Mouse (Mus musculus): ENCODE measurements at regions not wholly inside any gene's neighbourhood (a gene's known extent, or its start where the extent isn't known, plus 50 kb on each side); places are given as distances from the start of the nearest gene placed in this dataset.
"Not testable (repeated sequence)": the region's sequence is repeated elsewhere in the genome, so short reads cannot be mapped to it uniquely, and the experiment has no call there.

DNA sequence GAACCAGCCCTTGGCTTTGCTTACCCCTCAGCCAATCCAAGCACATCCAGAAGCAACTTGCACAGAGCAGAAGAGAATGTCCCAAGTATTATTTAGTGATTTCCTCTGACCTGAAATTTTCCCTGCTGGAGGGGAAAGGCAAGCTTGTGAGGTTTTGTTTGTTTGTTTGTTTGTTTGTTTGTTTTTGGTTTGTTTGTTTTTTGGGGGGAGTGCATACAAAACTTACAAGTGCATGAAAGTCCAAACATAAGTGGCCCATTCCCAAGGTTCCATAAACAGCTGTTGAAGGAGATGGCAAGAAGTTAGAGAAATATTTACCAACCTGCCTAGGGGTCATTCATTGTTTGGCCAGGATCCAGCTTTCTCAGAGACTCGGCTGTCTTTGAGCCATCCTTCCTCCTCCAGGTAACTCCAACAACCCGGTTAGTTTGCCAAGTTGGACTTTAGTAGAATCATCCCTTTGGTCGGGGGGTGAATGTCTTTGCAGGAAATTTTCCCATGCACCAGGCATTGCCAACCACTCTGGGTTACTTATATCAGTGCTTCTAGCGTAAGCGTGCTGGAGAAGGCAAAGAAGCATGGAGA lies 175.3 kb downstream of the Ifng start:
- ATAC-seq (replicated peaks in 1 of 2; ENCODE audit: insufficient read depth in 1 of 2, low FRiP score in 2 of 2, low TSS enrichment in 1 of 2, low read depth in 1 of 2, poor library complexity in 2 of 2, severe bottlenecking in 2 of 2) = no peak

DNA sequence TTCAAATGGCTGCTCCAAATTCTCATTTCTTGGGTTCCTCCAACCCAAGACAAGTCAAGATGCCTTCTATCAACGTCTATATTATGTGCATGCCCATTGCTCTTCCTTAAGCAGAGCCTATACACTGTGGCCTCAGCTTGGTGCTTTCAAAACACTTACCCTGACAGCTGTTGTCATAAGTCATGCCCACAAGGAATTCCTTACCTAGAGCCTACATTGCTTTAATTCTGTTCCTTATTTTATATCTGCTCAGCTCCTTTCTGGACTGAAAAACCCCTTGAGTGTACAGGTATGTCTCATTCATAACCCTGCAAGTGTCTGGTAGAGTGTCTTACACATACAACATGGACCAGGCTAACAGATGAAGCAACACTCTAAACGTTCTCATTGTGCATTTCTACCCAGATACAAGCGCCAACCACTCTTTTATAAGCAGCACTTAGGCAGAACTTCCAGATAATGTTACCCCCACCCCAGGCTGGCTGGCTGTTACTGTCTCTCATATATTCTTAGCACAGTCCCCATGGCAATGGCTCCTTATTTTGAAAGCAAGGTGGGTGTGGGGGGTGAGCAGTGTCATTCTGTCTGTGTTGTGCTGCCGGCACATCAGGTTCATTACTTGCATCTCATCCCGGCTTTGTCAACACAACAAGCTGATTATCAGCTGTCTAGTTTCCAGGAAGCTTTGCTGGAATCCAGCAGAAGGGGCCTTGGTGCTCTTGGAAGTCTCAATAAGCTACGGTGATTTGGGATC lies 176.6 kb downstream of the Ifng start:
- no peak for ATAC-seq (replicated peaks in 1 of 2; ENCODE audit: insufficient read depth in 1 of 2, low FRiP score in 2 of 2, low TSS enrichment in 1 of 2, low read depth in 1 of 2, poor library complexity in 2 of 2, severe bottlenecking in 2 of 2)

DNA sequence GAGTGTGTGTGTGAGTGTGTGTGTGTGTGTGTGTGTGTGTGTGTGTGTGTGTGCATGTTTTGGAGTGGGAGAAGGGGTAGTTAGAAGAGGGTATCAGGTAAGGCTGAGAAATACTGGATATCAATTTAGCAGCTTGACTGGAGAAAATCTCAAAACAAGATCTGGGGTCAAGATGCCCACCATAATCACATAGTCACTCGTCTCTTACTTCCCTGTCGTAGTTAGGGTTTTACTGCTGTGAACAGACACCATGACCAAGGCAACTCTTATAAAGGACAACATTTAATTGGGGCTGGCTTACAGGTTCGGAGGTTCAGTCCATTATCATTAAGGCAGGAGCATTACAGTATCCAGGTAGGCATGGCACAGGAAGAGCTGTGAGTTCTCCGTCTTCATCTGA lies 177.4 kb downstream of the Ifng start:
- ATAC-seq (replicated peaks in 1 of 2; ENCODE audit: insufficient read depth in 1 of 2, low FRiP score in 2 of 2, low TSS enrichment in 1 of 2, low read depth in 1 of 2, poor library complexity in 2 of 2, severe bottlenecking in 2 of 2) = not testable (repeated sequence)

DNA sequence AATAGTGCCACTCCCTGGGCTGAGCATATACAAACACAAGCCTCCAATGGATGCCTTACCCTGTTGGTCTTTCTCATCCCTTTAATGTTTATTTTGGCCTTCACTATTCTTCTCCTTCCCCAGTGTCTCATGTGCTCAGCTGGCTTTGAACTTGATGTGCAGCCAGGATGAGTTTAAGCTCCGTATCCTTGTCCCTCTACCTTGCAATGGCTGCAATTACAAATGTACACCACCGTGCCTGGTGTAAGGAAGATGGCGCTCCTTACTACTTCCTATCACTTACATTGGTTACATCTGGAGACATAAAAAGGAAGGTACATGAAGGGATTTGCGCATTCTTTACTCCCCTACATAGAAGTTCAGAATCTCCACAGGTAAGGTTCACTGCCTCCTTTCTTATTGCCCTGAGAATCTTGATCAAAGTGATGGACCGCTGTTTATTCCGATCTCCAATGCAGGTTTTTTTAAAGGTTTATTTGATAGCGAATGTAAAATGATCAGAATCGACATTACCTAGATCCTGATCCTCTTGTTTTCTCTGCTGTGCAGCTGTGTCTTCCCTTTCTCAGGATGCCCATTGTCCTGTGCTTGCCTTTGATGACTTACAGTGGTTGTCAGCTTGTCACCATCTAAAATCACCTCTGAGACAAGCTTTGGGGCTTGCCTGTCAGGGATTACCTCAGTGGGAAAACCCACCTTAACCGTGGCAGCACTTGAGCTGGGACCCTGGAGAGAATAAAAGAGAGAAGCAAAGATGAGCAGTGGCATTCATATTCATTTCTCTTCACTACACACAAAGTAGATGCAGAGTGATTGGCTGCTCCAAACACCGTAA lies 178.1 kb downstream of the Ifng start:
- ATAC-seq (replicated peaks in 1 of 2; ENCODE audit: insufficient read depth in 1 of 2, low FRiP score in 2 of 2, low TSS enrichment in 1 of 2, low read depth in 1 of 2, poor library complexity in 2 of 2, severe bottlenecking in 2 of 2) = no peak

DNA sequence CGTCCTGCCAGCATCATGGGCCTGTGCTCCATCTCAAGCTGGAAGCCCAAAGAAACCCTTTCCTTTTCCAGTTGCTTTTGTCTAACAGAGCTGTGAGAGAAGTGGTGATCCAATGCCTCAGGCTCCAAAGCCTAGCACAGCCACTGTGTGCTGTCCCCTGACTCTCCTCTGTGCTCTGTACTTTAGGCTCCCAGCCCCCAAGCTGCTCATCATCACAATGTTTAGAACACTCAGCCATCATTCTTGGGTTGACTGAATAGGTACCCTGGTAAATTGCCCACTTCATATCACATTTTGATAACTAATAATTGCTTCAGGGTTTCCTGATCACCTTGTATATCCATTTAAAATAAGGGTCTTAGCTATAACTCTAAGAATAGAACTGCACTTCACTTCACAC lies 178.8 kb downstream of the Ifng start:
- ATAC-seq (replicated peaks in 1 of 2; ENCODE audit: insufficient read depth in 1 of 2, low FRiP score in 2 of 2, low TSS enrichment in 1 of 2, low read depth in 1 of 2, poor library complexity in 2 of 2, severe bottlenecking in 2 of 2) = no peak

DNA sequence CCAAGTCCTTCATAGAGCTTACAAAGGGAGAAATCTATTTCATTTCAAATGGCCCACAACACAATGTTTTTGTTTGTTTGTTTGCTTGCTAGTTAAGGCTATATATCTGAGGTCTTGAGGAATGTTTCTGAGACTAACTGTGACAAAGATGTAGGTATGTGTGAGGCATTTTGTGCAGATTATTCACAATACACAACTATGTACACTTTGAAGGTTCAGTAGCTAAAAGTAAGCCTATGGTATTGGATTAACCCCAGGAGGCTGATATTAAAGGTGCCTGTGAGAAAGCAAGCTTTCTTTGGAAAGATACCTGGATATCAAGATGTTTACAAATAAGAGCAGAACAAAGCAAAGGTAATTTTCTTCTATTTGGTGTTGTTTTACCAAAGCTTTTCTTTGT lies 179.8 kb downstream of the Ifng start:
- no peak for ATAC-seq (replicated peaks in 1 of 2; ENCODE audit: insufficient read depth in 1 of 2, low FRiP score in 2 of 2, low TSS enrichment in 1 of 2, low read depth in 1 of 2, poor library complexity in 2 of 2, severe bottlenecking in 2 of 2)

DNA sequence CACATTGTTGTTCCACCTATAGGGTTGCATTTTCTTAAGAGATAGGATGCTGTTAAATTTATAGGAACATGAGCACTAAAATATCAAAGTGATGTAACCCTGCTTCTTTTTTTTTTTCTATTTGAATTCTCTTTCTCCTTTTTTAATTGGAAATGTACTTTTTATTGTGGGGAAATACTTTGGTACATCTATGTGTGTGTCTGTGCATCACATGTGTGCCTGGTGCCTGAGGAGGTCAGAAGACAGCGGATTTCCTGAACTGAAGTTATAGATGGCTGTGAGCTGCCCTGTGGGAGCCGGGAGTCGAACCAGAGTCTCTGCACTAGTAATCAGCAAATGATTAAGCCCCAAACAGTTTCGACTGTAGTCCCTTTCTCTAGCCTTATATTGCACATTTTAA lies 180.7 kb downstream of the Ifng start:
- no peak for ATAC-seq (replicated peaks in 1 of 2; ENCODE audit: insufficient read depth in 1 of 2, low FRiP score in 2 of 2, low TSS enrichment in 1 of 2, low read depth in 1 of 2, poor library complexity in 2 of 2, severe bottlenecking in 2 of 2)

DNA sequence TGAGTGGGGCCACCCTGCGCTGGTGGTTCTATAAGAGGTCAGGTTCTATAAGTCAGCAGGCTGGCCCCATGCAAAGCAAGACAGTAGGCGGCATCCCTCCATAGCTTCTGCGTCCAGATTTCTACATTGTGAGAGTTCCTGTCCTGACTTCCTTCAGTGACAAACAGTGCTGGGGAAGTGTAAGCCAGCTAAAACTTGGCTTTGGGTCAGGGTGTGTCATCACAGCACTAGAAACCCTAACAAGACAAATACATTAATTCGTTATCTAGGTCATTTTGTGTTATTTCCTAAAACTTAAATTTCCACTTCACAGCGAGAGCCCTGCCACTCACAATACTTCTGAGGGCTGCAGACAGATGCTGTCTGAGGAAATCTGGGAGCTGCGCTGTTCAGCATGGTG lies 181.3 kb downstream of the Ifng start:
- no peak for ATAC-seq (replicated peaks in 1 of 2; ENCODE audit: insufficient read depth in 1 of 2, low FRiP score in 2 of 2, low TSS enrichment in 1 of 2, low read depth in 1 of 2, poor library complexity in 2 of 2, severe bottlenecking in 2 of 2)

DNA sequence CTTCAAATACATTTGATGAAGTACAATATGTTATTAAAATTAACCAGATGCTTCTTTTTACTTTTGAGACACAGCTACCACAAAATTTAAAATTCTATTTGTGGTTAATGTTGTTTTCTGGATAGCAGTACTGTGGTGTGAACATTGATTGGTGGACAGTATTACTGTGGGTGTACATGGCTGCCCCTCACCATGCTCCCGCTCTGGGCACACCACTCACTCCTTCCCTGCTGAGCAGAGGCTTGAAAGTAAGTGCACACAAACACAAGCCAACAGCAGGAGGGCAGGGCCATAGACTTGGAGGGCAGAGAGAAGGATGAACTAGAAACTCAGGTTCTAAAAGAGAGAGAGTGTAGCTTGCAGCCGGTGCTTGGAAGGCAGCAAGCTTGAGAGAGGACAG lies 182.1 kb downstream of the Ifng start:
- no peak for ATAC-seq (replicated peaks in 1 of 2; ENCODE audit: insufficient read depth in 1 of 2, low FRiP score in 2 of 2, low TSS enrichment in 1 of 2, low read depth in 1 of 2, poor library complexity in 2 of 2, severe bottlenecking in 2 of 2)

DNA sequence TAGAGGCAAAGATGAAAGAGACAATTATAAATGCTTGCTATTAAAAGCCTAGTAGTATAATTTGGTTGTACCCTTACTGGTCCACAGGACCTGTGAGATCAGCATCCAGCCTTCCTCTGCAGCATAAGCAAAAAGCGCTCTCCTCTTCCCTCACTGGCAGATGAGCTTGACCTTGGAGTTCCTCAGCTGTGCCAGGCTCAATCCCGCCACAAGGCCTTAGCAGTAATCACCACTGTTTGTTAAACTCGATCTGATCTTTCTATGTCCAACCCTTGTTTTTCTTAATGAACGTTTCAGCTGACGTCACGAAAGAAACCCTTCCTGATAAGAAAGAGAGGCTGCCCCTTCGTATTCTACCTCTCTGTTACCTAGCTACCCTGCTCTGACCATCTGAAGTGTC lies 183.5 kb downstream of the Ifng start:
- no peak for ATAC-seq (replicated peaks in 1 of 2; ENCODE audit: insufficient read depth in 1 of 2, low FRiP score in 2 of 2, low TSS enrichment in 1 of 2, low read depth in 1 of 2, poor library complexity in 2 of 2, severe bottlenecking in 2 of 2)

DNA sequence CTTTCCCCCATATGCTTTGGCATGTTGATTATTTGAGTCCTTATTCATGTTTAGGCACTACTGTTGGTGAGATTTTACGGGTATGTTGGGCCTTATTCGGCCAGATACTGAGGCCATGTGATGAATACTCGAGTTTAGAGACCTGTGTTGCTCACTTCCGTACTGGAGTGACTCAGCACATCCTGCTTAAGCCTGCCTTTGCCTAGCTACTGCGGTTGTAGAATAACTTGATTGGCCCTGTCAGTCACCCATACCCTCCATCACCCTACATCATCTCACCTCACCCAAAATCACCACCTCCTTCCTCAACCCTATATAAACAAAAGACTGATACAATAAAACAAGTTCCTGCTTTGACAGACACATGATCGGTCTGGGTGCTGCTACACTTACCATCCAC lies 187.2 kb downstream of the Ifng start:
- 0 out of 4 replicates have a peak, but pooled peaks of 1 of the 2 experiments have one; percentile 22 for ATAC-seq (replicated peaks in 1 of 2; ENCODE audit: insufficient read depth in 1 of 2, low FRiP score in 2 of 2, low TSS enrichment in 1 of 2, low read depth in 1 of 2, poor library complexity in 2 of 2, severe bottlenecking in 2 of 2)

DNA sequence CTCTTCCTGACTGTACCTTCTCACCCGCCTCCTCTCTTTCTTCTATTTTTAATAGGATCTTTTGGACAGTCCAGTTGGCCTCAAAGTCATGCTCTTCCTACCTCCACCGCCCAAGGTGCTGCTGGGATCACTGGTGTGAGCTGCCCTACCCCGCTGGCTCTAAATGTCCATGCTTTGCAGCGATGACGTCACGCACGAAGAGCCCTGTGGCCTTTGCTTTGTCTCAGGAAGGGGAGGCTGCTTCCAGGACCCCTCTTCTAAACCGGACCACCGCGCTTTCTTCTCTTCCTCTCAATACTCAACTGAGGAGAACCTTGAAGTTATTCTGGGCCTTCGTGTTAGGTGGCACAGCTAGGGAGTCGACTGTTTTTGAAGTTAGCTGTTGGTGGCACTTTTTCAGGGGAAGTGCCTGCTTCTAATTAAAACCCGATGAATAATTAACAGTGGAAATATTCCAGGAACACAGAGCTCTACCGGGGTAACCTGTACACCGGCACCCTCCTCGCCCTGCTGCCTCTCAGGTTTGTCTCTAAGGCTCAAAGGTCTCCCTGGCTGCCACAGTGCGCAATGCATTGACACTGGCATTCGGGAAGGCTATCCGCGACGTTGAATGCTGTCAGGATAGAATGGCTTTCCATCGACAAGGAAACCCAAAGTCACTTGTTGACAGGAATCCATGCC lies 188.7 kb downstream of the Ifng start:
- ATAC-seq (replicated peaks in 1 of 2; ENCODE audit: insufficient read depth in 1 of 2, low FRiP score in 2 of 2, low TSS enrichment in 1 of 2, low read depth in 1 of 2, poor library complexity in 2 of 2, severe bottlenecking in 2 of 2) = no peak

DNA sequence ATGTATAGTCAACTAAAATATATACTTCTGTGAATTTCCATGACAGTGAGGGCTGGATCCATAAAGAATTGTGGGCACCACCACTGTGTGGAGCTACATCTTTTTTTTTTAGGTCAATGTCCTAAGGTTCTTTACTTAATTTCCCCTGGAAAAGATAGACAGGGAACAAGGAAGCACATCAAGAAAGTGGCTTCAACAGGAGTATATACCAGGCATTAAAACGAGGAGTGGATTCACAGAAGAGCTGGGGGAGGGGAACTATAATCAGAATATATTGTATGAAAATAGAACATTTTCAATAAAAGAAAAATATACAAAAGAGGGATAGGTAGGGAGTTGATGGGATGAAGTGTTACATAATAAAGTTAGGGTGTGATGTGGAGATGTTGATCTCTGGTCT lies 190.9 kb downstream of the Ifng start:
- no peak for ATAC-seq (replicated peaks in 1 of 2; ENCODE audit: insufficient read depth in 1 of 2, low FRiP score in 2 of 2, low TSS enrichment in 1 of 2, low read depth in 1 of 2, poor library complexity in 2 of 2, severe bottlenecking in 2 of 2)

DNA sequence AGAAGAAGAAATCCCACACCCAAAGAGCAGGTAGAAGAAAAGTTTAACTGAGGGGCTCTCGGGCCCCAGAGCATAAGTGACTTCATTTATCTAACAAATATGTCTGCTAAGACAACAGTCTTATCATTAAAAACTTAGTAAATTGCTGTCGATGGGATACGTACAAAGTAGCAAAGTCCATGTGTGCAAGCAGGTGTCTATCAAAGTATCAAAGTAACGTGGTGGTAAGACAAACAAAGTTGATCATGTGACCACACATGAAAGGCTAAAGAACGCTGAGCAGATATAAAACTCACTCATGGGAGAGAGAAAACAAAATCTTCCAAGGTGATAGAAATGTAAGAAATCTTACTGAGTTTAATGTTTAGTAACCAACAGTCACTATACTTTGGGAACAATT lies 191.3 kb downstream of the Ifng start:
- no peak for ATAC-seq (replicated peaks in 1 of 2; ENCODE audit: insufficient read depth in 1 of 2, low FRiP score in 2 of 2, low TSS enrichment in 1 of 2, low read depth in 1 of 2, poor library complexity in 2 of 2, severe bottlenecking in 2 of 2)

DNA sequence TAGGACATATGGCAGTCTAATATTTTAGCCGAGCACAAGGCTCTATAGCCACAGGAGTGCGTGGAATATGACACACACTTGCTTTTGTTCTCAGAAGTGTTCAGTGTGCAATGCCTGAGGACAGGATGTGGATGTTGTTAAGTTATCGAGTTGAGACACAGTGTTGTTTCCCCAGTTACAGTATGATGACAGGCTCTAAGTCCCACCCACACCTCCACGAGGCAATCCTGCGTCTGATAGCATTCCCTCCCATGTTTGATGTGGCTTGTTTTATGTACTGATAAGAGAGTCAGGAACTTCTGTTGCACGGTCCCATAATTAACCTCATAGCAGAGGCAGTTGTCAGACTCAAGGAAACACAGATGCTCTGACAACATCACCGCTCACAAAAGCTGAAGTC lies 192.6 kb downstream of the Ifng start:
- ATAC-seq (replicated peaks in 1 of 2; ENCODE audit: insufficient read depth in 1 of 2, low FRiP score in 2 of 2, low TSS enrichment in 1 of 2, low read depth in 1 of 2, poor library complexity in 2 of 2, severe bottlenecking in 2 of 2) = peak; percentile 71 to 84

DNA sequence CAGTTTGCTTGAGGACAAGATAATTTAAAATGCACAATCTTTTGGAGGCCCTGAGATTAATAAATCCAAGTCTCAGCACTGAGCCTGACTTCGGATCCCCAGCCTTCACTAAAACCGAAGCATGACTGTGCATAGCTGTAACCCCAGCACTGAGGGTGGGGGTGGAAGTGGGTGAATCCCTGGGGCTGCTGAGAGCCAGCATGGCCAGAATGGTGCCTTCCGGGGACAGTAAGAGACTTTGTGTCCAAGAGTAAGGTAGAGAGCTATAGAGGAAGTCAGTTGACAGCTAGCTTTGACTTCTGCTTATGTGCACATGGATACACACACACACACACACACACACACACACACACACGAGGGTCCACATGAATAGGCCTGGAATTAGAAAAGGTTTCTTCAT lies 198.3 kb downstream of the Ifng start:
- peak; percentile 27 to 42; a peak in 2 of 4 replicates for ATAC-seq (replicated peaks in 1 of 2; ENCODE audit: insufficient read depth in 1 of 2, low FRiP score in 2 of 2, low TSS enrichment in 1 of 2, low read depth in 1 of 2, poor library complexity in 2 of 2, severe bottlenecking in 2 of 2)

DNA sequence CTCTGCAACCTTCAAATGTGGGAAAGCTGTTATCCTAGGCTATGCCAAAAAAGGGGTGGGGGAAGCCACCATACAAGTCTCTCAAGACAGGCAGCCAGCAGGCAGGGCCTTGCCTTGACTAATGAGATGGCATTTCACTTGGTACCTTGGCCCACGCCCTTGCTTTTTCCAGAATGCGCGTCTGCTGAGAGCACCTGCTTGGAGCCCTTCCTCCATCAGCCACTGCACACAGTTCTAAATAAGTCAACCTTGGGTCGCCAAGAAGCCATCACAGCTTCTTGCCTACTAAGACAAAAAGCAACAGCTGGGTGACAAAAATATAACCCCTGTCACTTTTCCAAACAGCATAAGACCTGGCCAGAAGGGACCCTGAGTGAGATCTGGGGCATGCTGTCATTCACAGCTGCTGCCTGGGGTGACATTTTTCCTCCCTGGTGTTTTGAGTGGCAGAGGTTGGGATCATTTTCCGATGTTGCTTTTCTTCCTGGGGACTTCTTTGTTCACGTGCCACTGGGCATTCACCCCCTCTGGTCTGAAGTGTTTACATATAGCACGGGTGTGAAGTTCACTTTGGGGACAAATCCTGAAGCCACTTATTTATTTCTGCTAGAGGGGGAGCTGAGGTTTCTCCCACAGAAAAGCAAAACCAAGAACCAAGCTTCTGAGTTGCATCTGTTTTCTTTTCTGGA lies 199.4 kb downstream of the Ifng start:
- ATAC-seq (replicated peaks in 1 of 2; ENCODE audit: insufficient read depth in 1 of 2, low FRiP score in 2 of 2, low TSS enrichment in 1 of 2, low read depth in 1 of 2, poor library complexity in 2 of 2, severe bottlenecking in 2 of 2) = no peak

Data from hematopoietic stem cell, adult 5-6 weeks (primary cell).